Mouse (Mus musculus) CD4-positive, CD25-positive, alpha-beta regulatory T cell, adult 2 months (primary cell): ENCODE results near the gene Fam155a.
"Not testable (repeated sequence)": the region's sequence is repeated elsewhere in the genome, so short reads cannot be mapped to it uniquely, and the experiment has no call there.

Experiments
- DNase-seq: peaks from one replicate; pipeline ENCODE4 v3.0.0-alpha.2; 2012; ENCODE audit warnings: low read depth, low spot score

The Fam155a gene

GRCm38 (mm10) chr8:9770999-9771605 is at the start of gene Fam155a:
Gene Fam155a (minus strand): TSS chr8:9771161.
- DNase-seq: no peak

- DNase-seq: no peak
Measured at GRCm38 (mm10) chr8:9813273-9813946, 42.4 kb upstream of the Fam155a start.

GRCm38 (mm10) chr8:9810955-9811530 is 40.1 kb upstream of the Fam155a start:
- DNase-seq: no peak

DNA sequence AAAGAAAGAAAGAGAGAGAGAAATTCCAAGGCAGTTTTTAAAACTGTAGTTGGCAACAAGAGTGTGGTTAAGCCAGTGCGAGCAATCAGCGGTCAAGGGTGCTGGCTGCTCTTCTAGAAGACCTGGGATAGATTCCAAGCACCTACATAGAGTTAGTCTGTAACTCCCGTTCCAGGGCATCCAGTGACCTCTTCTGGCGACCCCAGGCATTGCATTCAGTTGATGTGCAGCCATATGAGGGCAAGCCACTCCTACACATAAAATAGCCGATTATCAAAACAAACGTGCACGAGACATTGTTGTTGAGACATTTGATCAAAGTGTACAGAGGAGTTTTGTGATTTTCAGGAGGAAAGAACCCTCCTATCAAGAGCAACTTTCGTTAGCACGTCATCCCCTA is 37.6 kb upstream of the Fam155a start:
- DNase-seq: no peak

DNA sequence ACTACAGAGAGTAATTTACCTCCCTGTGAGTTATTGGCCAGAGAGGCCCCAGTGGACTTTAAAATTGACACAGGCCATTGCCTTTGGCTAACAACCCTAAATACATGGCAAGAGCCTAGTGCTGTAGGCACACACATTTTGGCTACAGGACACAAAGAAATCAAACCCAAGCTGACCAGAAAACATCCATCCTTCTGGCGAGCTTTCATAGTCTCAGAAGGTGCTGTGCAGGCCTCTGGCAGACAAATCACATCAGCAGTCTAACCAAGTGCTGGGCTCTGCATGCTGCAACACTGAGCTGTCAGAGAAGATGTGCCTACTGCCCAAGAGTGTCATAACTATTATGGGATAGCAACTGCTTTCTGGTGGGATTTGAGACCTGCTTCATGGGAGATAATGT is 34.7 kb upstream of the Fam155a start:
- DNase-seq: no peak

- DNase-seq: not testable (repeated sequence)
Measured at GRCm38 (mm10) chr8:9800346-9800745, 29.4 kb upstream of the Fam155a start.

- no peak for DNase-seq
Measured at GRCm38 (mm10) chr8:9799923-9800322, 29.0 kb upstream of the Fam155a start.

DNA sequence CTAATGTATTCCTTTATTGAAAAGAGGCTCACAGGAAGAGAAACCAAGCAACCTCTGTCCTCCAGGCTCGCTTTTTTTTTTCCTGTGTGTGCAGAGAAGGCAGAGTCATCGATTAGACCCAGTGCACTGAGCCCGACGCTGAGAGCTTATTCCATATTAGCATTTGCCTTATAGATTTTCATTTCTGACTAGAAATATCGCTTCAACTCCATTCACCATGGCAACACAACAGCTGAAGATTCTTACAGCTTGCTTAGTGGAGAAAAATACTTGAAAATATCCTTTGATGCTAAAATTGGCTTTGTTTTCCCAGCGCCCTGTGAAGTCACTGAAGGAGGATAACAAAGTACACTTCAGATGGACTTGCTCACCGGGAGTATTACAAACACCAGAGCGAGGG is 26.6 kb upstream of the Fam155a start:
- no peak for DNase-seq

DNA sequence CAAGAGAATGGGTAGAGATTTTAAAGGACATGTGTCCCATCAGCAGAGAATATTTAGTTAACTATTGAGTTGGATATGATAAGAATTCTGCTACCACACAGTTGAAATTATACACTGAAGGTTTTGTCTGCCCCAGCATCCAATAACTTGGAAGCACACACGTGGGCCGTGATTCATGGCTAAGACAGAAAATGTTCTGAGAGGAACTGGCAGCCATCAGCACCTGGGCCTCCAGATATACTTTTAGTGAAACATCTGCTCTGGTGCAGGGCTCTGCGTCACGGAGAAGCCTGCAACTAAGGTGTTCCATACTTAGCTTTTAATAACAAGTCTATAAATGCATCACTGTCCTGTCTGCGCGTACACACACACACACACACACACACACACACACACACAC is 24.8 kb upstream of the Fam155a start:
- no peak for DNase-seq

DNA sequence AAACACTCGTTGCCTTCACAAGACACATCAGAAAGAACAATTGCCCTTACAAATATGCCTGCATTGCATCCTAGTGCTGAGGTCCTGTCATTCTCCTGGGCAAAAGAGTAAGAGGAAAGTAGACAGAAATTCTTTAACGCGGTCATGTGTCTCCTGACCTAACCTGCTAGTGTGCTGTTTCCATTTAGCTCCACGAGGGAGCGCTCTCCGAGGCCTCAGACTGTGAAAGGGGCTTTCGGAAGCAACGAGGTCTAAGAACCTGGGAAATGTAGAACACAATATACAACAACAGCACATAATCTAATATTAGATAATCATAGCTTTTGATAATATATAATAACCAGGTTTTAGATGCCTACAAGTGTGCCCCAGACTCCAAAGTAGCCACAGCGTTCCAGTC is 22.4 kb upstream of the Fam155a start:
- DNase-seq: no peak

DNA sequence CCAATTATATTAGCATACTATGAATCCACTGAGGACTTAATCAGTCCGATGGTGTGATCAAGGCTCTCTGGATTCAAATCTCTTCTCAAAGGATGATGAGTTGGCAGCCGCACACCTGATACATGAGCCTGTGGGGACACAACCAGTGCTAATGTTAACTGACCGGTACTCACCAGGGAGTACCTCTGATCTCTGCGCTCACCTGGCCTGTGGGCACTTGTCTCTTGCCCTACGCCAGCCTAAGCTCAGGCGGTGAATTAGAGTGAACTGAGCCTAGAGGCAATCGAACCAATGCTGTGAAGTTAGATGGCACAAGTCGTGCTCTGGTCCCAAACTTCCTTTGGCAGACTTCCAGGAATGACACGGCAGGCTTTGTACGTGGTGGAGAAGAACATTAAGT is 9.4 kb upstream of the Fam155a start:
- no peak for DNase-seq

GRCm38 (mm10) chr8:9778148-9778547 is 7.2 kb upstream of the Fam155a start:
- DNase-seq: no peak

- no peak for DNase-seq
Measured at GRCm38 (mm10) chr8:9776818-9777217, 5.9 kb upstream of the Fam155a start.

- no peak for DNase-seq
Measured at GRCm38 (mm10) chr8:9772519-9772840, 1.5 kb upstream of the Fam155a start.

GRCm38 (mm10) chr8:9771606-9772518 is 901 bp upstream of the Fam155a start:
- no peak for DNase-seq

DNA sequence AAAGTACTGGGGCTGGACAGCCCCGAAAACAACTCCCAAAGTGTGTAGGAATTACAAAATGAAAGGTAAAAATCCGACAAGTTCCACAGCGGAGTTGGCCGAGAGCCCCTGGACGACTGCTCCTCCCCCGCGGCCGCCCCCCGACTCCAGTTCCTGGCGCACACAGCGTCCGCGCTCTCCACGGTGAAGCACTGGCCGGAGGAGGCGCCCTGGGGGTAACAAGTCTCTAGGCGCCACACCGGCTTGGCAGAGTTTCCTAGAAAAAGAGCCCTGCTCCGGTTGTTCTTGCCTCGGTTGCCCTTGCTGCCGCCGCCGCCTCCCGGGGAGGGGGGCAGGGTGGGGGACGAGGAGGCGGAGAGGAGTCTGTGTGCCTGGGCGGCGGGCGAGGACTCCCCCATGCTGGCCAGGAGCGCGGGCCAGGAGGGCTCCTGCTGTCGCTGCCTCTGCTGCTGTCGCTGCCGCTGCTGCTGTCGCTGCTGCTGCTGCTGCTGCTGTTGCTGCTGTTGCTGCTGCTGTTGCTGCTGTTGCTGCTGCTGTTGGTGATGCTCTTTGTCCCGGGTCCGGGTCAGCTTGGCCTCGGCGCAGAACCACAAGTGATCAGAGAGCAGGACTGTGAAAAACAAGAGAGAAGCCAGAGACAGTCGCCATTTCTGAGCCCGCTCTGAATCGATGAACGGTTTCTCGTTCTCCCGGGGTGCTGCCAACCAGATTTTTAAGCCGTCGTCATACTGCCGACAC is 531 bp downstream of the Fam155a start:
- DNase-seq: no peak

- DNase-seq: peak; percentile 8
Measured at GRCm38 (mm10) chr8:9769061-9769460, 1.9 kb downstream of the Fam155a start.

DNA sequence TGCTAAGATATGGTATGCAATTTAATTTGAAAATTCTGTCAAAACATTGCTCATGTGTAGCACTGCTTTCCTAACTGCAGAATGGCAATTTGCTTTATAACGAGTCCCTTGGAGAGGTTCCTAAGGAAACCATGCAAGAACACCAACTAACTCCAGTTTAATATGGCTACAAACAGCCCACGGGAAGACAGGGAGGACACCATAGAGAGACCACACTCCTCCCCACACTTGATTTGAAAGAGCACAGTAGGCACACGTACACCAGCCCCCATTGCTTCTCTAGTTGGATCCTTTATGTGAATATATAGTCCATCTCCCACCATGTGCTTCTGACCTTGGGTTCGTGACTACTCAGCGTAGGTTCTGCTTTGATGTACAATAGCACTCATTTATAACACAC is 35.8 kb downstream of the Fam155a start:
- no peak for DNase-seq

GRCm38 (mm10) chr8:9709791-9710190 is 61.2 kb downstream of the Fam155a start:
- no peak for DNase-seq

DNA sequence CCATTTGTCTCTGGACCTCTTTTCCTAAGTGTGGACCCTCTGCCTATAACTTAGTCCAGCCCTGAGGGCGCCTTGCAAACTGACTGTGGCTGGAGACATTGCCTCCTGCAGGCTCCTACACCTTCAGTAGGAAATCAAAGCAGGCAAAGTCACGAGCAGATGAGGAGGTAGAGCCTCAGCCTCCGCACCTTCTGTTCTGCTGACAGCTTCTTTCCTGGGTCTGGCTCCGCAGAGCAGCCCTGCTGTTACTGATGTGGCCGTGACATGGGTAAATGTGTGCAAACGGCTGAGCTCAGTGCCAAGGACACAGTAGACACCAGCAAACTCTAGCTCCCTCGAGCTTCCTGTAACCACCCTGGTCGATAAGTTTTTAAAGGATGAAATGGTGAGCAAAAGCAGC is 63.5 kb downstream of the Fam155a start:
- DNase-seq: no peak

DNA sequence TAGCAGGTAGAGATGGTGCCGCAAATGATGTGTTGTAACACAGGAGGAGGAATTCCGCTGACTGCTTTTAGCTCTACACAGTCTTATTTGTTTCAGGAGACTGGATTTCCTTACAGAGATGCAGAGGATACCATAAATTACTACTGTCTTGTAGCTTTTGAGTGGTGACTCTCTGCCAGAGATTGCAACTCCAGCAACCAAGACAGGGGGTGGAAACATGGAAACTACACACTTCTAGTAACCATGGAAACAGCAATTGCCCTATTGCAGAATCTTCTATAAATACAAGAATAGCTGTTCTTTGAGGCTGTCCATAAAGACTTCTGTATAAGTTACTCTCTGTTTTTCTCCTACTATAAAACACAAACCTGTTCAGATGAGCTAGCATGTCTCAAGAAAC is 76.2 kb downstream of the Fam155a start:
- DNase-seq: no peak

DNA sequence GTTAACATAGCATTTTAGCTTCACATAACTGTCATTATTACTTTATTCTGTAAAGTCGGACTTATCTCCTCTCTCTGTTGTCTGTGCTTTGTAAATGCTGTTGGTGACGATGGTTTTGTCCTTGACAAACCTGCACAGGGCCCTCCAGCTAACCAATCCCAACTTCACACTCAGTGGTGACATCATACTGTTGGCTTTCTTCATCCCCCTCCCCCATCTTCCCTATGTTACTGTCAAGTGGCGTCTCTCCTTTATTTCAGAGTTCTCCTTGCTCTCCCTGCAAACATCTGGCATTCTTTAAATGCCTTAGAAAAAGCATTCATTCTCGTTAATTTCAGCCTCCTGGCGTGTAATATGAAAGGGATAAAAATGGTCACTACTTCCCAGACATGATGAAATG is 78.6 kb downstream of the Fam155a start:
- DNase-seq: no peak
